Mouse (Mus musculus) bone marrow, adult 2 months (tissue): ENCODE measurements around the gene Tbl1xr1.

Experiments
- CTCF ChIP-seq: fragments of 200-500 bp; IDR thresholded peaks from 2 replicates; pipeline ENCODE4 v1.5.1; 2011; ENCODE audit warnings: low read length, control low read depth; ENCODE audit not compliant: control insufficient read depth, insufficient read depth
- POLR2A ChIP-seq: fragments of 200-500 bp; IDR thresholded peaks from 2 replicates; pipeline ENCODE4 v1.6.1; 2011; ENCODE audit warnings: low read depth, mild to moderate bottlenecking, control low read depth, low read length, borderline replicate concordance; ENCODE audit not compliant: control insufficient read depth

GRCm38 (mm10) chr3:22174232-22174631 lies 97.8 kb downstream of the Tbl1xr1 start:
- no peak for TF ChIP-seq POLR2A
- TF ChIP-seq CTCF = no peak
